Mouse (Mus musculus): Measurements from ENCODE around the gene Wdpcp. TPM values are rescaled to one million over a fixed set of nuclear protein-coding genes. Genes with fewer than 3 reads are reported as not detected.

The Wdpcp gene
- total and polyA plus RNA-seq, 3 experiments: 0.21 to 6.3 (median 3.9) TPM

GRCm38 (mm10) chr11:21570973-21571372 lies 1.1 kb upstream of the Wdpcp start:
- DNase-seq (ENCODE audit: low spot score): no peak
- TF ChIP-seq POLR2AphosphoS5 (IDR thresholded peaks at IDR 0.05; ENCODE audit: insufficient replicate concordance, low read depth, low read length) (no peak), CTCF (IDR thresholded peaks at IDR 0.05; ENCODE audit: low read depth, low read length) (no peak), TAL1 (conservative IDR thresholded peaks at IDR 0.05; ENCODE audit: low read depth, low read length) (no peak), GATA2 (IDR thresholded peaks at IDR 0.05; ENCODE audit: borderline replicate concordance, low read depth, low read length) (no peak), GATA1 (IDR thresholded peaks at IDR 0.05; ENCODE audit: borderline replicate concordance, low read length) (no peak)
- H3K27me3 ChIP-seq (ENCODE audit: insufficient read depth, low read length): no peaks in the 10 kb centered on the region
- ATAC-seq (ENCODE audit: extremely low read depth, insufficient number of reproducible peaks, low FRiP score, poor library complexity, severe bottlenecking): no peak
- peaks cover 16% of the 10 kb centered on the region for H3K36me3 ChIP-seq (replicated peaks)
- peaks cover 27% of the 10 kb centered on the region for H3K4me1 ChIP-seq (ENCODE audit: insufficient read depth, low read depth, low read length)
- no peaks in the 10 kb centered on the region for H3K9me3 ChIP-seq (replicated peaks)
- H3K4me3 ChIP-seq (ENCODE audit: low read depth, low read length): peak overlapping the region; percentile 82

DNA sequence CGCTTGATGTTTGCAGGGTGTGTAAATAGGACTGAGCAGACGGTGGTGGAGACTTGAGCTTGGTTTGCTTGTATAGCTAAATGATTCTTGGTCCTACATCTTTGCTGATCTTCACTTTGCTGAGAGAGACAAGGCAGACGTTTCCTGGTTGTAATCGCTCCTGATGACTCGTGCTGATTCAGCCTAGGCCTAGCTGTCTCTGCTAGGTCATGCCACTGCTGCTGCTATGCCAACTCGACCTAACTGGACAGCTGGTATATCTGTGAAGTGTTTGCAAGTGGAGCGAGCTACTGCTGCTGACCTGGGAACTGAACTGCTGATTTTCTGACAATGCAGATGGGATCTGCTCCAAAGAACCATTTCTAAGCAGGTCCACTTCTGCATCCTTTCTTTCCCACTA lies 9.4 kb downstream of the Wdpcp start:
- no peak for TF ChIP-seq POLR2AphosphoS5 (IDR thresholded peaks at IDR 0.05; ENCODE audit: insufficient replicate concordance, low read depth, low read length)
- no peak for TF ChIP-seq CTCF (IDR thresholded peaks at IDR 0.05; ENCODE audit: low read depth, low read length)
- TF ChIP-seq GATA1 (IDR thresholded peaks at IDR 0.05; ENCODE audit: borderline replicate concordance, low read length): no peak
- no peak for TF ChIP-seq GATA2 (IDR thresholded peaks at IDR 0.05; ENCODE audit: borderline replicate concordance, low read depth, low read length)
- TF ChIP-seq TAL1 (conservative IDR thresholded peaks at IDR 0.05; ENCODE audit: low read depth, low read length): no peak
- Histone ChIP-seq H3K9me3 (replicated peaks) (no peaks in the 10 kb centered on the region), H3K27me3 (ENCODE audit: insufficient read depth, low read length) (peaks cover 5% of the 10 kb centered on the region; the same call in 1 of the 2 replicates), H3K4me3 (ENCODE audit: low read depth, low read length) (no peak overlapping the region), H3K36me3 (replicated peaks) (no peaks in the 10 kb centered on the region), H3K4me1 (ENCODE audit: insufficient read depth, low read depth, low read length) (peaks cover 2% of the 10 kb centered on the region; the same call in 1 of the 2 replicates)
- ATAC-seq (ENCODE audit: extremely low read depth, insufficient number of reproducible peaks, low FRiP score, poor library complexity, severe bottlenecking) (no peak), DNase-seq (ENCODE audit: low spot score) (no peak)

GRCm38 (mm10) chr11:21583286-21583685 lies 11.3 kb downstream of the Wdpcp start:
- DNase-seq (ENCODE audit: low spot score) (no peak), ATAC-seq (ENCODE audit: extremely low read depth, insufficient number of reproducible peaks, low FRiP score, poor library complexity, severe bottlenecking) (no peak)
- TF ChIP-seq POLR2AphosphoS5 (IDR thresholded peaks at IDR 0.05; ENCODE audit: insufficient replicate concordance, low read depth, low read length) (no peak), GATA1 (IDR thresholded peaks at IDR 0.05; ENCODE audit: borderline replicate concordance, low read length) (no peak), TAL1 (conservative IDR thresholded peaks at IDR 0.05; ENCODE audit: low read depth, low read length) (no peak), GATA2 (IDR thresholded peaks at IDR 0.05; ENCODE audit: borderline replicate concordance, low read depth, low read length) (no peak), CTCF (IDR thresholded peaks at IDR 0.05; ENCODE audit: low read depth, low read length) (no peak)
- Histone ChIP-seq H3K27me3 (ENCODE audit: insufficient read depth, low read length) (peaks cover 5% of the 10 kb centered on the region; the same call in 1 of the 2 replicates), H3K36me3 (replicated peaks) (no peaks in the 10 kb centered on the region), H3K4me1 (ENCODE audit: insufficient read depth, low read depth, low read length) (peaks cover 2% of the 10 kb centered on the region; the same call in 1 of the 2 replicates), H3K9me3 (replicated peaks) (no peaks in the 10 kb centered on the region), H3K4me3 (ENCODE audit: low read depth, low read length) (no peak overlapping the region)

DNA sequence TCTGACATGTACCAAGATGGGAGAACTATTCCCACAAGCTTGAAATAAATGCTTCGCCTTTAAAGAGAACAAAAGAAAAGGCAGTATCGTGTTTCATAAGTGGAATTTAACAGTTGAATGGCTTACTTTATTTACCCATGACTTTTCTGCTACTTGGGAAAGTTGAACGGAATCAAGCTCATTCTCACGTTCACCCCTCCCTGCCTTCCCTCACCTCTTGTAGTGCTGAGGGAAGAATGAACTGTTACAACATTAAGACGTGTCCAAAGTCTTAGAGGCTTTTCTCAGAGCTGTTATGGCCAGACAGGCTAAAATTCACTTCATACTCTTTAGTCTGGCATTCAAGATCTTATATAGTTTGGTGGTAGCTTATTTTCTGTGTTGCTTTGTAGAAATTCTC lies 30.5 kb downstream of the Wdpcp start:
- DNase-seq (ENCODE audit: low spot score) (no peak), ATAC-seq (ENCODE audit: extremely low read depth, insufficient number of reproducible peaks, low FRiP score, poor library complexity, severe bottlenecking) (no peak)
- no peak overlapping the region for H3K4me3 ChIP-seq (ENCODE audit: low read depth, low read length)
- H3K4me1 ChIP-seq (ENCODE audit: insufficient read depth, low read depth, low read length): no peaks in the 10 kb centered on the region
- no peaks in the 10 kb centered on the region for H3K9me3 ChIP-seq (replicated peaks)
- TF ChIP-seq CTCF (IDR thresholded peaks at IDR 0.05; ENCODE audit: low read depth, low read length) (no peak), GATA1 (IDR thresholded peaks at IDR 0.05; ENCODE audit: borderline replicate concordance, low read length) (no peak), POLR2AphosphoS5 (IDR thresholded peaks at IDR 0.05; ENCODE audit: insufficient replicate concordance, low read depth, low read length) (no peak), TAL1 (conservative IDR thresholded peaks at IDR 0.05; ENCODE audit: low read depth, low read length) (no peak), GATA2 (IDR thresholded peaks at IDR 0.05; ENCODE audit: borderline replicate concordance, low read depth, low read length) (no peak)
- H3K36me3 ChIP-seq (replicated peaks): no peaks in the 10 kb centered on the region
- 0 out of 2 replicates have a peak, but pooled peaks cover 2% of the 10 kb centered on the region for H3K27me3 ChIP-seq (ENCODE audit: insufficient read depth, low read length)

DNA sequence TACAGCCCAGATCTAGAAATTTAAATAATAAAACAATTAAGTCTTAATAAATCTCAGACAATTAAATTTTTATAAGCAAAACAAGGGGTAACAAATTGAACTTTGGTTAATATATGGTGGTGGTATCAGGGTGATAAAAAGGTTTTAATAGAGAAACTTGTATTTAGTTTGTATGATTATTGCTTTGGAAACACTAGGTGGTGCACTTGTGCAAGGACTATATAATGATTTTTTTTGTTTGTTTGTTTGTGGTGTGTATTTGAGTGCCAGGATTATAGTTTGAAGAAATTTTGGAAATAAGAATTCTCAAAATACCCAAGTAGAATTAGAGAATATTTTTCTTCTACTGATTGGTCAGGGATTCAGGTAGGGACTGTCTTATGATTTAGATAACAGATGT lies 43.9 kb downstream of the Wdpcp start:
- no peaks in the 10 kb centered on the region for H3K4me1 ChIP-seq (ENCODE audit: insufficient read depth, low read depth, low read length)
- H3K9me3 ChIP-seq (replicated peaks): no peaks in the 10 kb centered on the region
- no peaks in the 10 kb centered on the region for H3K36me3 ChIP-seq (replicated peaks)
- DNase-seq (ENCODE audit: low spot score): no peak
- no peak for ATAC-seq (ENCODE audit: extremely low read depth, insufficient number of reproducible peaks, low FRiP score, poor library complexity, severe bottlenecking)
- H3K4me3 ChIP-seq (ENCODE audit: low read depth, low read length): no peak overlapping the region
- no peak for TF ChIP-seq TAL1 (conservative IDR thresholded peaks at IDR 0.05; ENCODE audit: low read depth, low read length)
- TF ChIP-seq GATA2 (IDR thresholded peaks at IDR 0.05; ENCODE audit: borderline replicate concordance, low read depth, low read length): no peak
- no peak for TF ChIP-seq POLR2AphosphoS5 (IDR thresholded peaks at IDR 0.05; ENCODE audit: insufficient replicate concordance, low read depth, low read length)
- no peak for TF ChIP-seq GATA1 (IDR thresholded peaks at IDR 0.05; ENCODE audit: borderline replicate concordance, low read length)
- no peak for TF ChIP-seq CTCF (IDR thresholded peaks at IDR 0.05; ENCODE audit: low read depth, low read length)
- H3K27me3 ChIP-seq (ENCODE audit: insufficient read depth, low read length): no peaks in the 10 kb centered on the region

DNA sequence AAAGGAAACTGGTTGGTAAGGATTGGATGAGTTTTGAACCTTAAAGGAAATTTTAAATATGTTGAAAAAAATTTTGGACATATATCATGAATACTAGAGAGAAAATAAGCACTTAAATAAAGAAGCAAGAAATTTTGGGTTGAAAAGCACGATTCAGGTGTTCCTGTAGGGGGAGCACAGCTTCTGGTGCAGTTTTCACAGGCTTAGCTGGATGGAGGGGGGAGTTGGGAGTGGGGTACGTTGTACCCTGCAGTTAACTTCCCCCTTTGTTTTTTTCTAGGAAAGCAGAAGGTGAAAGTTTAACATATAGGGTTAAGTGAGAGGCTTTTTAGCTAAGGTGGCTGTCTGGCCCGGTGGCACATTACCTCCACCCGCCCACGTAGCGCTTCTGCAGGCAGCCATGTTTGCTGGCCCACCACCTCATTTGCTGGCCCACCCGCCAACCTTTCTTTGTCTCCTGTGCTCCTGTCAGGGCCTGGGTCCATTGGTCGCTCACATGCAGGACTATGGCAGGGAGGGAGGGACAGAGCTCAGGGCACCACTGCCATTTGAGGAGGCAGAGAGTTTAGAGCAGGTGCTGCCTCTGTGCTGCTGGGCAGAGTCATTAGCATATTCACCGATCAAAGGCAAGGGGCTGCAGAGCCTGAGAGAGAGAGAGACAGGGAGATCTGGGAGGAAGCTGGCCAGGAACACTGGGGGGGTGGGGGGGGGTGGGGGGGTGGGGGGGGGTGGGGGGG lies 62.3 kb downstream of the Wdpcp start:
- no peak for ATAC-seq (ENCODE audit: extremely low read depth, insufficient number of reproducible peaks, low FRiP score, poor library complexity, severe bottlenecking)
- DNase-seq (ENCODE audit: low spot score): no peak
- Histone ChIP-seq H3K36me3 (replicated peaks) (no peaks in the 10 kb centered on the region), H3K4me1 (ENCODE audit: insufficient read depth, low read depth, low read length) (no peaks in the 10 kb centered on the region), H3K9me3 (replicated peaks) (no peaks in the 10 kb centered on the region), H3K4me3 (ENCODE audit: low read depth, low read length) (no peak overlapping the region), H3K27me3 (ENCODE audit: insufficient read depth, low read length) (peaks cover 6% of the 10 kb centered on the region; the same call in 1 of the 2 replicates)
- TF ChIP-seq GATA1 (IDR thresholded peaks at IDR 0.05; ENCODE audit: borderline replicate concordance, low read length) (no peak), CTCF (IDR thresholded peaks at IDR 0.05; ENCODE audit: low read depth, low read length) (no peak)
